Mouse (Mus musculus) spleen, embryonic (tissue): ENCODE data around the gene Gm1673.
"Not testable (repeated sequence)": the region's sequence is repeated elsewhere in the genome, so short reads cannot be mapped to it uniquely, and the experiment has no call there.

Experiments used
- CTCF ChIA-PET: fragments of 350-600 bp; sonication (Branson Sonifier 250); formaldehyde crosslinking; loops from one replicate; lab custom pipeline; 2022; lab: Charles Lee

Gene Gm1673

DNA sequence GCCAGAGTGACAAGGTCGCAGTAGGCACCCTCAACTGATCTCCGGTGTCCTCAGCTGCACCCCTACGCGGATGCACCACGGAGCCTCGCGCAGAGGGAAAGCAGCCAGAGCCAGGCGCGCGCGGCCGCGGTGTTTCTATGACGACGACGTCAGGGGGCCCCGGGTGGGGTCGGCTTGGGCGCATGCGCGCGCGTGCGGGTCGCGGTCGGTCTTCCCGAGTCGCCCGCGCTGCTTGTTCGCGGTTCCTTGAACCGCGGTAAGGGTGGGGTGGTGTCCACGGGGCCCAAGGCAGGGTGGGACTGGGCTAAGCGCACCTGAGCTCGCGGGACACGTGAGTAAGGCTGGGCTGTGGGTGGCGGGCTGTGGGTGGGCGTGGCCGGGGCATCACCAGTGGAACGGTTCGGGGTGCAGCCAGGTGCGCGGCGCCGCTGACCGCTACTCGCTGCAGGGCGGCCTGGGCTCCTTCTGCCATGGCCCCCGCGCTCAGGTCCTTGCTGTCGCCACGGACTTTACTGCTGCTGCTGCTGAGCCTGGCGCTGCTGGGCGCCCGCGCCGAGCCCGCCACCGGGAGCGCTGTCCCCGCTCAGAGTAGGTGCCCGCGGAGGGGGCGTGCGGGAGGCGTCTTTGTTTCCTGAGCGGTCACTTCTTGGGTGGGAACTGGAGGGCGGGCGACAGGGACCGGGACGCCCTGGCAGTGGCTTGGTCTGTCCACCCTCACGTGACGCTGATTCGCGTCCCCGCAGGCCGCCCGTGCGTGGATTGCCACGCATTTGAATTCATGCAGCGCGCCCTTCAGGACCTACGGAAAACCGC lies at the start of gene Gm1673:
TSS of gene Gm1673 (plus strand) at position 125 of the 813 bp plus-strand sequence.
- CTCF ChIA-PET = no interaction called here

- CTCF ChIA-PET = interaction anchor here (0.5 kb wide), 1 partner anchor 15 kb away, joined by 3 read pairs; no protein-coding TSS in a partner anchor
These were observed 49.2 kb upstream of the Gm1673 start for GRCm38 (mm10) chr5:33934081-33934480.

DNA sequence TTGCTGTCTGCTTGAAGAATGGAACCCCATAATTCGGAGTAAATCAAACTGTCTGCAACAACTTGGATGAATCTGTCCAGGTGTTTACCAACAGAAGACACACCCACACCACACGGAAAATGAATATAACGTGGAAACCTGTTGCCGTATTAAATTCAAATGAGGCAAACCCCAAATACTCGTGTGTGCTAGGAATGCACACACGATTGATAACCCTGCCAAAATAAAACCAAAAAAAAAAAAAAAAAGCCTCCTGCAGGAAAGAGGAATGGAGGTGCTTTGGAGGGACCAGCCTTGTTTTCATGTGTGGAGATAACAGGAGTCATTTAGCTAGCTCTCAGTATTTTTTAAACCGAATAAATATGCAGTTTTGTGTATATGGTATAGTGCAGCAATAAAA lies 48.4 kb upstream of the Gm1673 start:
- CTCF ChIA-PET = no interaction called here

DNA sequence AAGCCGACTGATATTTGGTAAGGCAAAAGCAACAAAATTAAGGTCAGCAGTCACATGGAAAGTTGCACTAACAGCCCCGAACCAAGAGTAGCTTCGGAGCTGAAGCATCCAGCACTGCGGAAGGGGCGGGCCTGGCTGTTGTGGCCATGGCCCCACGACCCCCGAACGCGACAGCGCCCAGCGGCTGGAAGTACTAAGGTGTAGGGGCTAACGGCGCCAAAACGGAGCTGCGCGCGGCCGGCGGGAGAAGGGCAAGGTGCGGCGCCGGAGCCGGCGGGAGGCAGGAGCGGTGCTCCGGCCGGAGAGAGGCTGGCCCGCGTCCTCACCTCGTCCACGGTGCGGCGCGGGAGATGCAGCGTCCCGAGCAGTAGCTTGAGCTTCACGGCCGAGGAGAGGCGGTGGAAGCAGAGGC lies 47.5 kb upstream of the Gm1673 start:
- CTCF ChIA-PET = interaction anchor here (0.9 to 1.0 kb wide), 2 partner anchors 16 to 52 kb away, joined by 3 read pairs; no protein-coding TSS in a partner anchor

DNA sequence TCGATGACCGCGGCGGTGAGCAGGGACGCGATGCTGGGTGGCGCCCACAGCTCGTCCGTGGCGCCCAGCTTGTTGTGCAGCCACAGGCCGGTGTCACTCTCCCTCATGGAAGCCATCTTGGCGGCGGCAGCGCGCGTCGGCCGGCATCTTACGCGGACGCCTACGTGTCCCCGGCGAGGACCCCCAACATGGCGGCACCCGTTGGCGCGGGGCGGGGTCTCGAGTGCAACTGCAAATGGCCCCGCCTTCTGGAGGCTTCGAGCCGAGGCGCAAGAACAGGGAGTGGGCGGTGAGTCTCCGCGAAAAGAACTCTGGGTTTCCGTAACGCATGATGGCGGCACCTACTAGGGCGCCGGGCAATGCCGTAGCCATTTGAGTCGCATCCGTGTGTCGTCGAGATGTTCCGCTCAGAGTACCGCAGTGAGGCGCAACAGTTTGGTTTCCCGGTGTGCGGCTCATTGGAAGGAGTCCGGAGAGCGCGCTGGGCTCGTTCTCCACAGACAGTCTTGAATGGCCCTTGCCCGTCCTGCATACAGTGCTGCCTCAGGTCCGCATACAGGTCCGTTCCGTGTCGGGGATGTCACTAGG lies 47.0 kb upstream of the Gm1673 start, which contains the start of gene Nelfa:
TSS of gene Nelfa (minus strand) at position 294 of the 588 bp plus-strand sequence.
- CTCF ChIA-PET = interaction anchor here (0.9 to 1.0 kb wide), 2 partner anchors 16 to 53 kb away, joined by 3 read pairs; no protein-coding TSS in a partner anchor

DNA sequence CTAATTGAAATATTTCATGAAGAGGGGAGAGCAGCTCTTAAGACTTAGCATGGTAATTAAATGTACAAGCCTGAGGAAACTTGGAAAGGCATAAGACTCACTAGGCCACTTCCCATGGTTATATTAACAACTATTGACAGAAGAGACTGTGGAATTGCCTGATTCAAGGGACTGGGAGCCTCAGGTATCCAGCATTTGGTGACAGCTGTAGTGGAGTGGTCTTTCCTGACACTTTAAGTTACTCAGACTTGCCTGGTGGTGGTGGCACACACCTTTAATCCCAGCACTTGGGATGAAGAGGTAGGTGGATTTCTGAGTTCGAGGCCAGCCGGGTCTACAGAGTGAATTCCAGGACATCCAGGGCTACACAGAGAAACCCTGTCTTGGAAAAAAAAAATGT lies 46.0 kb upstream of the Gm1673 start:
- CTCF ChIA-PET = no interaction called here

- CTCF ChIA-PET = interaction anchor here (0.6 kb wide), 1 partner anchor 452 kb away, joined by 3 read pairs; no protein-coding TSS in a partner anchor
These were observed 44.8 kb upstream of the Gm1673 start for GRCm38 (mm10) chr5:33938448-33938847.

GRCm38 (mm10) chr5:33947035-33947434 lies 36.2 kb upstream of the Gm1673 start:
- CTCF ChIA-PET = not testable (repeated sequence)

- CTCF ChIA-PET = no interaction called here
These were observed 34.9 kb upstream of the Gm1673 start for GRCm38 (mm10) chr5:33948314-33948713.

DNA sequence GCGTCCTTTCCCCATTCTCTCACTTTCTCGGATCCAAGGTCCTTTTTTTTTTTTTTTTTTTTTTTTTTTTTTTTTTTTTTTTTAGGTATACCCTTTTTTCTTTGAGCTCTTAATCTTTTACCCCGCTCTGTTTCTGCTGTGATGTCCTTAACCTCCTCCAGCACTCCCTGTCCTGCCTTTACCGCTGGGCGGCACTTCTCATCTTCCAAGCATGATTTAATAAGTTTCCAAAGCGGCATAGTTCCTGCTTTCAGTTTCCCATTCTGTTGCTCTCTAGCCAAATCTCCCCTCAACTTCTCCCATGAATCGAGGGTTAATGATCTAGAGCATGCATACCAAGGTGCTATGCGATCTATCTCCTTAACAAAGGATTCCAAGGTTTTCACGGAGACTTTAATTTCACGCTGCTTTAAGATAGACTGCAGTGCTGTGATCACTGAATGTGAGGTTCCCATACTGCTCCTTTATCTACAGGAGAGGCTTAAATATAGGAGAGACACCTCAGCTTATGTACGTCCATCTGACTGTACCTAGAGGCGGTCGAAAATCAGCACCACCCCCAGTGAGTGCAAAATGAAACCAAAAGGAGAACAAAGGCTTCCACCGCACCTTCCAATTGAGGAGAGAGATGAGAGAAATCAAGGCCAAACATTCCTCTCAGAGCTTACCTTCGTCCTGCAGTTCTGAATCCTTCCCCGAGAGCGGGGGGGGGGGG lies 29.6 kb upstream of the Gm1673 start:
- CTCF ChIA-PET = interaction anchor here (0.6 to 0.7 kb wide), 2 partner anchors 143 to 1877 kb away, joined by 3 to 15 read pairs; no protein-coding TSS in a partner anchor

GRCm38 (mm10) chr5:33954354-33954753 lies 28.9 kb upstream of the Gm1673 start:
- CTCF ChIA-PET = no interaction called here

GRCm38 (mm10) chr5:33955868-33956267 lies 27.4 kb upstream of the Gm1673 start:
- CTCF ChIA-PET = interaction anchor here (0.7 kb wide), 1 partner anchor 15 kb away, joined by 5 read pairs; no protein-coding TSS in a partner anchor

DNA sequence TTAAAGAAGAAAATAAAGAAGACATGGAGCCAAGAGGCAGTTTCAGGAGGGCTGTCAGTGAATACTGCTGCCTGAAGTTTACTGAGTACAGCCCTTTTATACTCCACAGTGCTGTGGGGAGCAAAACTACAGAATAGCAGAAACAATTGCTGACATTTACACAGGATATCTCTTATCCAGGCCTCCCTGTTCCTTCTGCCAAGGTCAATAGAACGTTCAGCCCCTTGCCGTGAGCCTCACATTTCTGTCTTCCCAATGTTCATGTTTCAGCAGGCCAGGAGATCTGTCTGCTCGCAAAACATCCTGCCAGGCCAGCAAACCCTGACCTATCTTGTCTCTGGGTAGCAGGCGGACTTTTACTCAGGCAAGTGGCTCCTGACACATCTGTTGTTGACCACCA lies 23.9 kb upstream of the Gm1673 start:
- CTCF ChIA-PET = no interaction called here

DNA sequence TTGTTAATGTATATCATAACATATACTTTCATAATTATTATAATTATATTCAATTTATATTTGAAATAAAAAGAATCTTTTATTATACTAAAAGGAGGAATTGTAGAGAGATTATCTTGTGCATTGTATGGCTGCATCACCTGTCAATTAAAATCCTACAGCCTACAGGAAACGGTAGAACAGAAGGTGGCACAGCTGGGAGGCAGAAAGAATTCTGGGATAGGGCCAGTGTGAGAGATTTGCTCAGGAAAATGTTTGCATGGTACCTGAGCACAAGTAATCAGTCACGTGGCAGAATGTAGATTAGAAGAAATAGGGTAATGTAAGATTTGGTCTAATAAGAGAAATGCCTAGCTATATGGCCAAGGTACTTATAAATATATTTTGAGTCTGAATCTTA lies 8.5 kb upstream of the Gm1673 start:
- CTCF ChIA-PET = no interaction called here

DNA sequence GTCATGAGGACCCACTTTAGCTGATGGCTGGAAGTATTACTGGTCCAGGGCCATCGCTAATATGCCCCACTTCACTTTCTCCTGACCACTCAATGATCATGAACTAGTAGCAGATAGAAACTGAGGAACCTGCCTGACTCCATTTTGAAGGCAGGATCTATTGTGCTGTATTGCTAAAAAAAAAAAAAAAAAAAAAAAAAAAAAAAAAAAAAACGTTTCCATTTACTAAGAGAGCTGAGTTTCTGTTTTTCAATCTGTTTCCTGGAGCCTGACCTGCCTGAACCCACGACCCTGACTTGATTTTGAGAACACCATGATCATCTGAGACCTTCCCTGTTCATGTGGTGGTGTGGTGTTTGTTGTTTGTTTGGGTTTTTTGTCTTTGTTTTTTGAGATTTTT lies 7.0 kb upstream of the Gm1673 start:
- CTCF ChIA-PET = interaction anchor here (0.6 kb wide), 1 partner anchor 15 kb away, joined by 6 read pairs; no protein-coding TSS in a partner anchor

- CTCF ChIA-PET = no interaction called here
These were observed 438 bp upstream of the Gm1673 start for GRCm38 (mm10) chr5:33982731-33983259.

DNA sequence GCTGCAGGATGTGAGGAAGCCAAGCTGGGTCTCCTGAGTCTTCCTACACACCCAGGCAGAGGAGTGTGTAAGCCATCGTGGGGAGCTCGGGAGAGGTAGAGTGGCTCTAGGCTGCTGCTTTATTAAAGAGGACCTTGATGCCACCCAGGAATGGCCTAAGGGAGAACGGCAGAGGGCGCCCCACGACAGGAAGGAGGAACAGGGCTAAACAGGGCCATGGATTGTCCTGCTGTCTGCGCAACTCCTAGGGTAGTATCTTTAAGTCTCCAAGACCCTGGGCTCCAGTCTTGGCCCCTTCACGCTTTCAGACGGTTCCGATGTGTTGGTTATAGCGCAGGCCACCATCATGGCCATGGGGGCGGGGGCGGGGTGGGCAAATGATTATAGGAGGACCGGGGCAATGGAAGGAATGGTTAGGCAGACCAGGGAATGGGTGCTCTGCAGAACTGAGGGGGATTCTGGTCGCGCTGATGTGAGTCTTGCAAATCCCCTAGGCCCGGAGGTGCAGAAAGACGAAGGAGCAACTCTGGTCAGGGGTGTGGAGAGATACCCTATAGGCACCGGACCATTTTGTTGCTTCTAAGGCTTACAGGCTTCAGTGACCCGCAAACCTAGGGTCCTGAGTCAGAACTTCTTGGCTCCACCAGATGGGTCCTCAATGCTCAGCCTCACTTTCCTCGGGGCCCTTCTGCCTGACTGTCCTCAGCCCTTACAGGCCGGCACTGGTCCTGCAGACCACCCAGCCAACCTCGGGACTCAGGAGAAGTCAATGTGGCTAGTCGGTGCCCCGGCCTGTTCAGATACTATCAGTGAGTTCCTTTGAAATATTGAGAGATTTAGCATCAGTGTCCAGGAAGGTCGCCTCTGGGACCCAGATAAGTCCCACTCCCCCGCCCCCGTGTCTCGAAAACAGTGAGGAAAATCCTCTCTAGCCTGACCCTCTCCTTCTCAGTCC lies 11.7 kb downstream of the Gm1673 start:
- CTCF ChIA-PET = no interaction called here

DNA sequence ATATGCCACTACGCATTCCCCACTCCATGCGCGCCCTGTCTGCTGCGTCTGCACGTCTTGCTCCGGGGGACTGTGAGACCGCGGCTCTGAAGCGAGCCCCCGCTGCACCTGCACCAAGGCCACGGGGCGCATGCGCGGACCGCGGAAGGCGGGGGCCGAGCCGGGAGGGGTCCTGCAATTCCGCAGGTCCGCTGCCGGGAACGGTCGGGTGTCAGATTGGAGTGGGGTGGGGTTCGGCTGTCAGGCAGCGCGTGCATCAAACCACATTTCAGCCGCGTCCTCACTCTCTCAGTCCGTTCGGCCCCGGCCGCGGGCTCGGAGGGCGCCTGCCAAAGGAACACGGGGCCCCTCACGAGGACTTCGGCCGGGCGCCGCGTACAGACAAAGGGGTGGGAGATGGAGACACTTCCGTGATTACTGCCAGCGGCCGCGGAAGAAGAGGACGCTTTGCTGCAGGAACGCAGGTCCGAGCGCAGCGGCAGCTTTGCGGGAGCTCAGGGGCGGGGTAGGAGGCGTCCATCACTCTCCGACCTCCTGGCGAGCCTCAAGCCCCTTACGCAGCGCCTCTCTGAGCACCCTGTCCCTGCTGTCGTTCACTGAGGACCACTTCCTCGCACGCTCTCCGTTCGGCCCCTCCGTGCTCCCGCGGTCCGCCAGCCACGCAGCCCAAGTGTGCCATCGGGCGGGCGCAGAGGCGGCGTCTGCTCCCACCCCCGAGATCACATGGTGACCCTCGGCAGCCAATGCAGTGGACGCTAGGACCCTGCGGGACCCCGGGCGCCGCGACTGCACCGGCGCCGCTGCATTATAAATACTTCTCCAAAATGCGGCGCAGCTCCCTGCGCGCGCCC lies 12.8 kb downstream of the Gm1673 start, which contains the start of gene Nat8l:
TSS of gene Nat8l (plus strand) at position 142 of the 851 bp plus-strand sequence.
- CTCF ChIA-PET = no interaction called here

- CTCF ChIA-PET = no interaction called here
These were observed 13.4 kb downstream of the Gm1673 start for GRCm38 (mm10) chr5:33996694-33997045.
